Mouse (Mus musculus) mature B cell (primary cell): ENCODE results near the gene Pcdh9.

Experiments
- in situ Hi-C: fragments of 300-500 bp; cut with MboI; formaldehyde crosslinking; loops from 2 replicates; pipeline ENCODE4 v1.14.3; 2019

Pcdh9 gene

GRCm38 (mm10) chr14:93545575-93545974 lies 344.9 kb downstream of the Pcdh9 start:
- in situ Hi-C loops: no loop called here

GRCm38 (mm10) chr14:93543970-93544627 lies 346.4 kb downstream of the Pcdh9 start:
- in situ Hi-C loops: no loop called here

- in situ Hi-C loops: no loop called here
Observed at GRCm38 (mm10) chr14:93543561-93543960, 346.9 kb downstream of the Pcdh9 start.

GRCm38 (mm10) chr14:93534928-93535327 lies 355.6 kb downstream of the Pcdh9 start:
- in situ Hi-C loops: no loop called here

GRCm38 (mm10) chr14:93523430-93523829 lies 367.0 kb downstream of the Pcdh9 start:
- in situ Hi-C loops: no loop called here

- in situ Hi-C loops: no loop called here
Observed at GRCm38 (mm10) chr14:93520166-93520565, 370.3 kb downstream of the Pcdh9 start.

GRCm38 (mm10) chr14:93516679-93517078 lies 373.8 kb downstream of the Pcdh9 start:
- in situ Hi-C loops: no loop called here

- in situ Hi-C loops: no loop called here
Observed at GRCm38 (mm10) chr14:93506107-93506506, 384.4 kb downstream of the Pcdh9 start.

GRCm38 (mm10) chr14:93498813-93499690 lies 391.4 kb downstream of the Pcdh9 start:
- in situ Hi-C loops: no loop called here

- in situ Hi-C loops: no loop called here
Observed at GRCm38 (mm10) chr14:93474991-93475390, 415.5 kb downstream of the Pcdh9 start.

- in situ Hi-C loops: no loop called here
Observed at GRCm38 (mm10) chr14:93472494-93472893, 418.0 kb downstream of the Pcdh9 start.

- in situ Hi-C loops: no loop called here
Observed at GRCm38 (mm10) chr14:93463360-93463892, 427.1 kb downstream of the Pcdh9 start.

GRCm38 (mm10) chr14:93450930-93451665 lies 439.4 kb downstream of the Pcdh9 start:
- in situ Hi-C loops: no loop called here

GRCm38 (mm10) chr14:93441852-93442251 lies 448.6 kb downstream of the Pcdh9 start:
- in situ Hi-C loops: no loop called here

- in situ Hi-C loops: no loop called here
Observed at GRCm38 (mm10) chr14:93437226-93437625, 453.3 kb downstream of the Pcdh9 start.

- in situ Hi-C loops: no loop called here
Observed at GRCm38 (mm10) chr14:93416752-93417151, 473.7 kb downstream of the Pcdh9 start.

GRCm38 (mm10) chr14:93415496-93415895 lies 475.0 kb downstream of the Pcdh9 start:
- in situ Hi-C loops: no loop called here

GRCm38 (mm10) chr14:93409314-93409713 lies 481.2 kb downstream of the Pcdh9 start:
- in situ Hi-C loops: no loop called here

- in situ Hi-C loops: no loop called here
Observed at GRCm38 (mm10) chr14:93407747-93408146, 482.7 kb downstream of the Pcdh9 start.

GRCm38 (mm10) chr14:93385090-93385489 lies 505.4 kb downstream of the Pcdh9 start:
- in situ Hi-C loops: no loop called here

GRCm38 (mm10) chr14:93381163-93381562 lies 509.3 kb downstream of the Pcdh9 start:
- in situ Hi-C loops: no loop called here

- in situ Hi-C loops: no loop called here
Observed at GRCm38 (mm10) chr14:93380757-93381156, 509.7 kb downstream of the Pcdh9 start.
